Mouse (Mus musculus): Measurements from ENCODE around the gene Drc3. TPM values are rescaled to one million over a fixed set of nuclear protein-coding genes. Genes with fewer than 3 reads are reported as not detected.

The Drc3 gene
- polyA plus RNA-seq, 1 experiment from 2014 or later, result 2.2 TPM

DNA sequence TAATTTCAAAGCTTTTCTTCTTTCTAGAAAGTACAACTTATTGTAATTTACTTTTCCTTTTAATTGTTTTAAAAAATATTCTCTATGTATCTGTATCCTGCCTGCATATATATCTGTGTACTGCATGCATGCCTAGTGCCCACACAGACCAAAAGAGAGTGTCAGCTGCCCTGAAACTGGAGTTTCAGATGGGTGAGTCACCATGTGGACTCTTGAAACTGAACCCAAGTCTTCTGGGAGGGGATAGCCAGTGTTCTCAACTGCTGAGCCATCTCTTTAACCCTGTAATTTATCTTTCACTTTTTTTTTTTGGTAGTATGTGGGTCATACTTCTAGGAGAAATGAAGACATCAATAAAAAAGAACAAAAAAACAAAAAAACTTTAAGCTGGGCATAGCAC lies 29.4 kb upstream of the Drc3 start:
- Histone ChIP-seq H3K4me3 (ENCODE audit: low read length) (no peak overlapping the region), H3K4me2 (ENCODE audit: low read depth, low read length) (no peak overlapping the region), H3K27me3 (replicated peaks; ENCODE audit: control insufficient read depth, insufficient read depth, low read length) (no peaks in the 10 kb centered on the region), H3K27ac (ENCODE audit: low read length) (no peak overlapping the region), H3K4me1 (ENCODE audit: control insufficient read depth, insufficient read depth, low read length) (peaks cover 21% of the 10 kb centered on the region), H3K36me3 (ENCODE audit: control insufficient read depth, insufficient read depth, low read length) (no peaks in the 10 kb centered on the region), H3K9me3 (ENCODE audit: control insufficient read depth, low read length) (no peaks in the 10 kb centered on the region), H3K9ac (ENCODE audit: low read depth, low read length) (no peak overlapping the region)
- 0 out of 2 replicates have a peak, but pooled peaks have one; percentile 45 for ATAC-seq

- no peak overlapping the region for H3K4me2 ChIP-seq (ENCODE audit: low read depth, low read length)
- H3K9me3 ChIP-seq (ENCODE audit: control insufficient read depth, low read length), result no peaks in the 10 kb centered on the region
- no peak overlapping the region for H3K27ac ChIP-seq (ENCODE audit: low read length)
- 0 out of 2 replicates have a peak, but pooled peaks cover 6% of the 10 kb centered on the region for H3K4me1 ChIP-seq (ENCODE audit: control insufficient read depth, insufficient read depth, low read length)
- no peaks in the 10 kb centered on the region for H3K36me3 ChIP-seq (ENCODE audit: control insufficient read depth, insufficient read depth, low read length)
- no peaks in the 10 kb centered on the region for H3K27me3 ChIP-seq (replicated peaks; ENCODE audit: control insufficient read depth, insufficient read depth, low read length)
- WGBS, result 85% methylated on average over 4 of the region's 4 CpGs
- H3K9ac ChIP-seq (ENCODE audit: low read depth, low read length), result no peak overlapping the region
- H3K4me3 ChIP-seq (ENCODE audit: low read length), result no peak overlapping the region
- ATAC-seq, result no peak
Measured at GRCm38 (mm10) chr11:60330551-60330950, 22.6 kb upstream of the Drc3 start.

DNA sequence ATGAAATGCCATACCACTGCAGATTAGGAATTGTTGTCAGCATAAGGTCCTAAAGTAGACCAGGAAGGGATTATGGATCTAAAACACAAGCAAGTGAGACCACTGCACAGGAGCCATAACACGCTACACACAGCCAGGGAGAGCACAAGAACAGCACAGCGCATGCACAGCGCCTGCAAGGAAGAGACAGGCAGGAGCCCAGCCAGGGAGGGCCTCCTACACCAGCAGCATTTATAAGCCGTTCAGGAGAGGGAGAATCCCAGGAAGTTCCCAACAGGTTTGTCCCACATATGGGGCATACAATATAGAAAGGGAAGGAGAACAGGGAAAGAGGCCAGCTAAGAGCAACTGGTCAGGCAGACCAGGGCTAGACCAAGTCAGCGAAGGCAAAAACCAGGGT lies 19.7 kb upstream of the Drc3 start:
- H3K36me3 ChIP-seq (ENCODE audit: control insufficient read depth, insufficient read depth, low read length), result no peaks in the 10 kb centered on the region
- no peak for ATAC-seq
- H3K4me2 ChIP-seq (ENCODE audit: low read depth, low read length), result no peak overlapping the region
- H3K4me1 ChIP-seq (ENCODE audit: control insufficient read depth, insufficient read depth, low read length), result 0 out of 2 replicates have a peak, but pooled peaks cover 6% of the 10 kb centered on the region
- no peak overlapping the region for H3K9ac ChIP-seq (ENCODE audit: low read depth, low read length)
- H3K9me3 ChIP-seq (ENCODE audit: control insufficient read depth, low read length), result no peaks in the 10 kb centered on the region
- H3K27ac ChIP-seq (ENCODE audit: low read length), result no peak overlapping the region
- no peak overlapping the region for H3K4me3 ChIP-seq (ENCODE audit: low read length)
- H3K27me3 ChIP-seq (replicated peaks; ENCODE audit: control insufficient read depth, insufficient read depth, low read length), result no peaks in the 10 kb centered on the region
- 76% methylated on average over 5 of the region's 5 CpGs for WGBS

GRCm38 (mm10) chr11:60334124-60334523 lies 19.0 kb upstream of the Drc3 start:
- 74% methylated on average over 3 of the region's 3 CpGs for WGBS
- Histone ChIP-seq H3K4me2 (ENCODE audit: low read depth, low read length) (no peak overlapping the region), H3K27me3 (replicated peaks; ENCODE audit: control insufficient read depth, insufficient read depth, low read length) (no peaks in the 10 kb centered on the region), H3K9me3 (ENCODE audit: control insufficient read depth, low read length) (no peaks in the 10 kb centered on the region), H3K4me3 (ENCODE audit: low read length) (no peak overlapping the region), H3K4me1 (ENCODE audit: control insufficient read depth, insufficient read depth, low read length) (0 out of 2 replicates have a peak, but pooled peaks cover 6% of the 10 kb centered on the region), H3K36me3 (ENCODE audit: control insufficient read depth, insufficient read depth, low read length) (no peaks in the 10 kb centered on the region), H3K27ac (ENCODE audit: low read length) (no peak overlapping the region), H3K9ac (ENCODE audit: low read depth, low read length) (no peak overlapping the region)
- no peak for ATAC-seq

- Histone ChIP-seq H3K27ac (ENCODE audit: low read length) (no peak overlapping the region), H3K9me3 (ENCODE audit: control insufficient read depth, low read length) (no peaks in the 10 kb centered on the region), H3K4me2 (ENCODE audit: low read depth, low read length) (no peak overlapping the region)
Measured at GRCm38 (mm10) chr11:60335771-60336170, 17.4 kb upstream of the Drc3 start.

DNA sequence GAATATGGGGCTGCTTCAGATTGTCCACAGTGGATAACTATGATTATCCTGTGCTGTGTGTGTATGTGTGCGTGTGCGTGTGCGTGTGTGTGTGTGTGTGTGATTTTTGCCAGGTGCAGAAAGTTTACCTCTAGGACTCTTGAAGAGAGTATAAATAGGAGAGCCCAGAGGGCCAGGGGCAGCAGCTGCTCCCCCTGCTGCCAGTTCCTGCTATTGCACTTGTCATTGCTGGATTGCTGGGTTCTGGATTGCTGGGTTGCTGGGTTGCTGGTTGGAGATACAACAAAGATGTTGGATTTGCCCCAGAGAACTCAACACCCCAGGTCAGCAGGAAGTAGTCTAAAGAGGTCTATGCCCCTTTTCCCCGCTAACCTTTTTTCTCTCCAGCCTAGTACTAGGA lies 14.8 kb upstream of the Drc3 start:
- H3K4me3 ChIP-seq (ENCODE audit: low read length), result no peak overlapping the region
- 0 out of 2 replicates have a peak, but pooled peaks cover 6% of the 10 kb centered on the region for H3K4me1 ChIP-seq (ENCODE audit: control insufficient read depth, insufficient read depth, low read length)
- no peak overlapping the region for H3K27ac ChIP-seq (ENCODE audit: low read length)
- 76% methylated on average over 4 of the region's 4 CpGs for WGBS
- H3K9ac ChIP-seq (ENCODE audit: low read depth, low read length), result no peak overlapping the region
- no peak overlapping the region for H3K4me2 ChIP-seq (ENCODE audit: low read depth, low read length)
- H3K9me3 ChIP-seq (ENCODE audit: control insufficient read depth, low read length), result no peaks in the 10 kb centered on the region
- H3K27me3 ChIP-seq (replicated peaks; ENCODE audit: control insufficient read depth, insufficient read depth, low read length), result no peaks in the 10 kb centered on the region
- no peaks in the 10 kb centered on the region for H3K36me3 ChIP-seq (ENCODE audit: control insufficient read depth, insufficient read depth, low read length)
- no peak for ATAC-seq

More at GRCm38 (mm10) chr11:60335771-60336170, 17.4 kb upstream of the Drc3 start:
- Histone ChIP-seq H3K4me1 (ENCODE audit: control insufficient read depth, insufficient read depth, low read length) (0 out of 2 replicates have a peak, but pooled peaks cover 6% of the 10 kb centered on the region), H3K27me3 (replicated peaks; ENCODE audit: control insufficient read depth, insufficient read depth, low read length) (no peaks in the 10 kb centered on the region), H3K36me3 (ENCODE audit: control insufficient read depth, insufficient read depth, low read length) (no peaks in the 10 kb centered on the region), H3K9ac (ENCODE audit: low read depth, low read length) (no peak overlapping the region), H3K4me3 (ENCODE audit: low read length) (no peak overlapping the region)
- WGBS, result 75% methylated on average over 2 of the region's 2 CpGs
- ATAC-seq, result no peak

GRCm38 (mm10) chr11:60339361-60339760 lies 13.8 kb upstream of the Drc3 start:
- WGBS, result 71% methylated on average over 12 of the region's 12 CpGs
- Histone ChIP-seq H3K9ac (ENCODE audit: low read depth, low read length) (no peak overlapping the region), H3K4me3 (ENCODE audit: low read length) (no peak overlapping the region), H3K4me2 (ENCODE audit: low read depth, low read length) (no peak overlapping the region), H3K27ac (ENCODE audit: low read length) (no peak overlapping the region), H3K9me3 (ENCODE audit: control insufficient read depth, low read length) (no peaks in the 10 kb centered on the region), H3K4me1 (ENCODE audit: control insufficient read depth, insufficient read depth, low read length) (no peaks in the 10 kb centered on the region), H3K36me3 (ENCODE audit: control insufficient read depth, insufficient read depth, low read length) (no peaks in the 10 kb centered on the region), H3K27me3 (replicated peaks; ENCODE audit: control insufficient read depth, insufficient read depth, low read length) (no peaks in the 10 kb centered on the region)
- ATAC-seq, result peak; percentile 93

DNA sequence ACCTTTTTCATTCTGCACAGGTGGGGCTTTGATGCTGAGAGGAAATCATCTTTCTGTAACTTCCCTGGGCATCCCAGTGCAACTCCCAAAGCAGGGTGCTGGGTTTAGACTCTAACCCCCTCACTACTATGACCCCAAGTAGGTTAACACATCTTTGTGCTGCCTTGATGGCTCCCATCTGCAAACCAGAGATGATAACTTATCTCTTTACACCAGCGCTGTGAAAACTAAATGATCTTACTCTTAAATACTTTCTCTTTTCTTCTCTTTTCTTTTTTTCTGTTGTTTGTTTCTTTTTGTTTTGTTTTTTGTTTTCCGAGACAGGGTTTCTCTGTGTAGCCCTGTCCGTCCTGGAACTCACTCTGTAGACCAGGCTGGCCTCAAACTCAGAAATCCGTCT lies 7.3 kb upstream of the Drc3 start:
- H3K27me3 ChIP-seq (replicated peaks; ENCODE audit: control insufficient read depth, insufficient read depth, low read length), result no peaks in the 10 kb centered on the region
- ATAC-seq, result no peak
- no peak overlapping the region for H3K4me2 ChIP-seq (ENCODE audit: low read depth, low read length)
- H3K27ac ChIP-seq (ENCODE audit: low read length), result peak overlapping the region; percentile 25; the same call in 1 of the 2 replicates
- H3K36me3 ChIP-seq (ENCODE audit: control insufficient read depth, insufficient read depth, low read length), result no peaks in the 10 kb centered on the region
- WGBS, result 87% methylated on average over 4 of the region's 4 CpGs
- H3K9me3 ChIP-seq (ENCODE audit: control insufficient read depth, low read length), result no peaks in the 10 kb centered on the region
- H3K4me1 ChIP-seq (ENCODE audit: control insufficient read depth, insufficient read depth, low read length), result peaks cover 2% of the 10 kb centered on the region; the same call in 1 of the 2 replicates
- H3K4me3 ChIP-seq (ENCODE audit: low read length), result no peak overlapping the region
- no peak overlapping the region for H3K9ac ChIP-seq (ENCODE audit: low read depth, low read length)

GRCm38 (mm10) chr11:60346537-60346936 lies 6.6 kb upstream of the Drc3 start:
- Histone ChIP-seq H3K9me3 (ENCODE audit: control insufficient read depth, low read length) (no peaks in the 10 kb centered on the region), H3K9ac (ENCODE audit: low read depth, low read length) (no peak overlapping the region), H3K4me2 (ENCODE audit: low read depth, low read length) (no peak overlapping the region), H3K4me1 (ENCODE audit: control insufficient read depth, insufficient read depth, low read length) (peaks cover 7% of the 10 kb centered on the region), H3K27ac (ENCODE audit: low read length) (no peak overlapping the region), H3K27me3 (replicated peaks; ENCODE audit: control insufficient read depth, insufficient read depth, low read length) (no peaks in the 10 kb centered on the region), H3K36me3 (ENCODE audit: control insufficient read depth, insufficient read depth, low read length) (no peaks in the 10 kb centered on the region), H3K4me3 (ENCODE audit: low read length) (no peak overlapping the region)
- ATAC-seq, result no peak
- 66% methylated on average over 4 of the region's 4 CpGs for WGBS

- Histone ChIP-seq H3K4me1 (ENCODE audit: control insufficient read depth, insufficient read depth, low read length) (peaks cover 11% of the 10 kb centered on the region), H3K9ac (ENCODE audit: low read depth, low read length) (peak overlapping the region; percentile 77; the same call in 1 of the 2 replicates), H3K4me2 (ENCODE audit: low read depth, low read length) (peak overlapping the region; percentile 61), H3K27ac (ENCODE audit: low read length) (peak overlapping the region; percentile 73), H3K27me3 (replicated peaks; ENCODE audit: control insufficient read depth, insufficient read depth, low read length) (no peaks in the 10 kb centered on the region), H3K9me3 (ENCODE audit: control insufficient read depth, low read length) (no peaks in the 10 kb centered on the region), H3K36me3 (ENCODE audit: control insufficient read depth, insufficient read depth, low read length) (no peaks in the 10 kb centered on the region), H3K4me3 (ENCODE audit: low read length) (peak overlapping the region; percentile 69)
- ATAC-seq, result no peak
- 55% methylated on average over 2 of the region's 2 CpGs for WGBS
Measured at GRCm38 (mm10) chr11:60351388-60351787, 1.7 kb upstream of the Drc3 start.

All from intestine, embryonic 16.5 days (tissue).